Mouse (Mus musculus): ENCODE measurements around the gene Srd5a2. TPM values are rescaled to one million over a fixed set of nuclear protein-coding genes. Genes with fewer than 3 reads are reported as not detected.

The Srd5a2 gene
- polyA plus RNA-seq, 1 experiment from 2014 or later, result not detected

GRCm38 (mm10) chr17:74020526-74021203 is 27.1 kb downstream of the Srd5a2 start:
- Histone ChIP-seq H3K27me3 (no peaks in the 10 kb centered on the region), H3K4me3 (no peak overlapping the region), H3K9ac (no peak overlapping the region), H3K4me2 (peak overlapping the region; percentile 18; the same call in 1 of the 2 replicates), H3K36me3 (no peaks in the 10 kb centered on the region), H3K4me1 (no peaks in the 10 kb centered on the region), H3K9me3 (no peaks in the 10 kb centered on the region), H3K27ac (no peak overlapping the region)
- 33% methylated on average over 8 of the region's 8 CpGs for WGBS
- ATAC-seq (ENCODE audit: insufficient number of reproducible peaks, insufficient read depth, low FRiP score, low TSS enrichment, low read depth), result 0 out of 2 replicates have a peak, but pooled peaks have one; percentile 59

- Histone ChIP-seq H3K9ac (no peak overlapping the region), H3K4me2 (no peak overlapping the region), H3K27me3 (no peaks in the 10 kb centered on the region), H3K4me1 (no peaks in the 10 kb centered on the region), H3K27ac (no peak overlapping the region), H3K4me3 (no peak overlapping the region), H3K36me3 (no peaks in the 10 kb centered on the region), H3K9me3 (no peaks in the 10 kb centered on the region)
- 84% methylated on average over 4 of the region's 4 CpGs for WGBS
- no peak for ATAC-seq (ENCODE audit: insufficient number of reproducible peaks, insufficient read depth, low FRiP score, low TSS enrichment, low read depth)
These were observed 29.4 kb downstream of the Srd5a2 start for GRCm38 (mm10) chr17:74018281-74018680.

- WGBS, result 95% methylated on average over 1 of the region's 1 CpGs
- no peak overlapping the region for H3K27ac ChIP-seq
- H3K9me3 ChIP-seq, result no peaks in the 10 kb centered on the region
- no peak for ATAC-seq (ENCODE audit: insufficient number of reproducible peaks, insufficient read depth, low FRiP score, low TSS enrichment, low read depth)
- H3K4me1 ChIP-seq, result no peaks in the 10 kb centered on the region
- no peak overlapping the region for H3K4me2 ChIP-seq
- no peak overlapping the region for H3K4me3 ChIP-seq
- H3K27me3 ChIP-seq, result no peaks in the 10 kb centered on the region
- H3K36me3 ChIP-seq, result no peaks in the 10 kb centered on the region
- no peak overlapping the region for H3K9ac ChIP-seq
These were observed 30.1 kb downstream of the Srd5a2 start for GRCm38 (mm10) chr17:74017649-74018048.

- no peaks in the 10 kb centered on the region for H3K27me3 ChIP-seq
- no peak for ATAC-seq (ENCODE audit: insufficient number of reproducible peaks, insufficient read depth, low FRiP score, low TSS enrichment, low read depth)
- no peak overlapping the region for H3K27ac ChIP-seq
- no peaks in the 10 kb centered on the region for H3K9me3 ChIP-seq
- no peak overlapping the region for H3K4me2 ChIP-seq
- no peak overlapping the region for H3K4me3 ChIP-seq
- no peaks in the 10 kb centered on the region for H3K4me1 ChIP-seq
- H3K9ac ChIP-seq, result no peak overlapping the region
- H3K36me3 ChIP-seq, result no peaks in the 10 kb centered on the region
- 88% methylated on average over 6 of the region's 6 CpGs for WGBS
These were observed 32.6 kb downstream of the Srd5a2 start for GRCm38 (mm10) chr17:74015128-74015527.

- no peak overlapping the region for H3K4me2 ChIP-seq
- no peak overlapping the region for H3K4me3 ChIP-seq
- H3K27me3 ChIP-seq, result no peaks in the 10 kb centered on the region
- no peak overlapping the region for H3K9ac ChIP-seq
- ATAC-seq (ENCODE audit: insufficient number of reproducible peaks, insufficient read depth, low FRiP score, low TSS enrichment, low read depth), result no peak
- no peaks in the 10 kb centered on the region for H3K36me3 ChIP-seq
- WGBS, result 30% methylated on average over 4 of the region's 4 CpGs
- H3K4me1 ChIP-seq, result peaks cover 8% of the 10 kb centered on the region; the same call in 1 of the 2 replicates
- H3K9me3 ChIP-seq, result no peaks in the 10 kb centered on the region
- H3K27ac ChIP-seq, result no peak overlapping the region
These were observed 39.0 kb downstream of the Srd5a2 start for GRCm38 (mm10) chr17:74008680-74009079.

GRCm38 (mm10) chr17:74007001-74007400 is 40.7 kb downstream of the Srd5a2 start:
- H3K4me2 ChIP-seq, result no peak overlapping the region
- 38% methylated on average over 8 of the region's 8 CpGs for WGBS
- no peak overlapping the region for H3K27ac ChIP-seq
- no peak overlapping the region for H3K4me3 ChIP-seq
- peaks cover 8% of the 10 kb centered on the region; the same call in 1 of the 2 replicates for H3K4me1 ChIP-seq
- no peak overlapping the region for H3K9ac ChIP-seq
- no peak for ATAC-seq (ENCODE audit: insufficient number of reproducible peaks, insufficient read depth, low FRiP score, low TSS enrichment, low read depth)
- H3K27me3 ChIP-seq, result no peaks in the 10 kb centered on the region
- no peaks in the 10 kb centered on the region for H3K9me3 ChIP-seq
- H3K36me3 ChIP-seq, result no peaks in the 10 kb centered on the region

GRCm38 (mm10) chr17:74002396-74002795 is 45.3 kb downstream of the Srd5a2 start:
- Histone ChIP-seq H3K4me1 (no peaks in the 10 kb centered on the region), H3K9ac (no peak overlapping the region), H3K27me3 (no peaks in the 10 kb centered on the region), H3K4me3 (no peak overlapping the region), H3K36me3 (no peaks in the 10 kb centered on the region), H3K27ac (no peak overlapping the region), H3K4me2 (no peak overlapping the region), H3K9me3 (no peaks in the 10 kb centered on the region)
- 85% methylated on average over 2 of the region's 2 CpGs for WGBS
- ATAC-seq (ENCODE audit: insufficient number of reproducible peaks, insufficient read depth, low FRiP score, low TSS enrichment, low read depth), result no peak

GRCm38 (mm10) chr17:73995907-73996645 is 51.6 kb downstream of the Srd5a2 start:
- Histone ChIP-seq H3K9me3 (no peaks in the 10 kb centered on the region), H3K27ac (no peak overlapping the region), H3K4me1 (no peaks in the 10 kb centered on the region), H3K4me2 (no peak overlapping the region), H3K9ac (no peak overlapping the region), H3K4me3 (no peak overlapping the region), H3K36me3 (no peaks in the 10 kb centered on the region), H3K27me3 (no peaks in the 10 kb centered on the region)
- WGBS, result 77% methylated on average over 13 of the region's 13 CpGs
- ATAC-seq (ENCODE audit: insufficient number of reproducible peaks, insufficient read depth, low FRiP score, low TSS enrichment, low read depth), result no peak

GRCm38 (mm10) chr17:73991264-73991663 is 56.5 kb downstream of the Srd5a2 start:
- 84% methylated on average over 4 of the region's 4 CpGs for WGBS
- Histone ChIP-seq H3K36me3 (no peaks in the 10 kb centered on the region), H3K4me3 (no peak overlapping the region), H3K4me2 (no peak overlapping the region), H3K4me1 (no peaks in the 10 kb centered on the region), H3K27ac (no peak overlapping the region), H3K9ac (no peak overlapping the region), H3K27me3 (no peaks in the 10 kb centered on the region), H3K9me3 (no peaks in the 10 kb centered on the region)
- no peak for ATAC-seq (ENCODE audit: insufficient number of reproducible peaks, insufficient read depth, low FRiP score, low TSS enrichment, low read depth)

- Histone ChIP-seq H3K36me3 (no peaks in the 10 kb centered on the region), H3K4me1 (peaks cover 6% of the 10 kb centered on the region; the same call in 1 of the 2 replicates), H3K9me3 (no peaks in the 10 kb centered on the region), H3K4me2 (no peak overlapping the region), H3K27ac (no peak overlapping the region), H3K4me3 (no peak overlapping the region), H3K9ac (no peak overlapping the region), H3K27me3 (no peaks in the 10 kb centered on the region)
- no peak for ATAC-seq (ENCODE audit: insufficient number of reproducible peaks, insufficient read depth, low FRiP score, low TSS enrichment, low read depth)
- WGBS, result 54% methylated on average over 2 of the region's 2 CpGs
These were observed 61.1 kb downstream of the Srd5a2 start for GRCm38 (mm10) chr17:73986571-73986970.

GRCm38 (mm10) chr17:73985936-73986335 is 61.8 kb downstream of the Srd5a2 start:
- 88% methylated on average over 4 of the region's 4 CpGs for WGBS
- Histone ChIP-seq H3K36me3 (no peaks in the 10 kb centered on the region), H3K27ac (no peak overlapping the region), H3K9ac (no peak overlapping the region), H3K4me1 (peaks cover 6% of the 10 kb centered on the region; the same call in 1 of the 2 replicates), H3K4me2 (no peak overlapping the region), H3K4me3 (no peak overlapping the region), H3K9me3 (no peaks in the 10 kb centered on the region), H3K27me3 (no peaks in the 10 kb centered on the region)
- ATAC-seq (ENCODE audit: insufficient number of reproducible peaks, insufficient read depth, low FRiP score, low TSS enrichment, low read depth), result no peak

- 13% methylated on average over 4 of the region's 4 CpGs for WGBS
- H3K4me2 ChIP-seq, result no peak overlapping the region
These were observed 63.2 kb downstream of the Srd5a2 start for GRCm38 (mm10) chr17:73984508-73984907.

More at GRCm38 (mm10) chr17:73984508-73984907, 63.2 kb downstream of the Srd5a2 start:
- Histone ChIP-seq H3K27me3 (no peaks in the 10 kb centered on the region), H3K9me3 (no peaks in the 10 kb centered on the region), H3K4me1 (peaks cover 6% of the 10 kb centered on the region; the same call in 1 of the 2 replicates), H3K4me3 (no peak overlapping the region), H3K27ac (no peak overlapping the region), H3K36me3 (no peaks in the 10 kb centered on the region), H3K9ac (no peak overlapping the region)
- ATAC-seq (ENCODE audit: insufficient number of reproducible peaks, insufficient read depth, low FRiP score, low TSS enrichment, low read depth), result no peak
